Mouse (Mus musculus) megakaryocyte progenitor cell, adult 5-6 weeks (primary cell): ENCODE measurements at regions not wholly inside any gene's neighbourhood (a gene's known extent, or its start where the extent isn't known, plus 50 kb on each side); places are given as distances from the start of the nearest gene placed in this dataset.
A peak's percentile ranks its signal among the peaks of the same experiment; 100 is the strongest.

ENCODE experiments used
- ATAC-seq: replicated peaks from 2 replicates; pipeline ENCODE4 v1.8.0; 2016; ENCODE audit warnings: mild to moderate bottlenecking, moderate TSS enrichment, inconsistent platforms; ENCODE audit not compliant: poor library complexity

DNA sequence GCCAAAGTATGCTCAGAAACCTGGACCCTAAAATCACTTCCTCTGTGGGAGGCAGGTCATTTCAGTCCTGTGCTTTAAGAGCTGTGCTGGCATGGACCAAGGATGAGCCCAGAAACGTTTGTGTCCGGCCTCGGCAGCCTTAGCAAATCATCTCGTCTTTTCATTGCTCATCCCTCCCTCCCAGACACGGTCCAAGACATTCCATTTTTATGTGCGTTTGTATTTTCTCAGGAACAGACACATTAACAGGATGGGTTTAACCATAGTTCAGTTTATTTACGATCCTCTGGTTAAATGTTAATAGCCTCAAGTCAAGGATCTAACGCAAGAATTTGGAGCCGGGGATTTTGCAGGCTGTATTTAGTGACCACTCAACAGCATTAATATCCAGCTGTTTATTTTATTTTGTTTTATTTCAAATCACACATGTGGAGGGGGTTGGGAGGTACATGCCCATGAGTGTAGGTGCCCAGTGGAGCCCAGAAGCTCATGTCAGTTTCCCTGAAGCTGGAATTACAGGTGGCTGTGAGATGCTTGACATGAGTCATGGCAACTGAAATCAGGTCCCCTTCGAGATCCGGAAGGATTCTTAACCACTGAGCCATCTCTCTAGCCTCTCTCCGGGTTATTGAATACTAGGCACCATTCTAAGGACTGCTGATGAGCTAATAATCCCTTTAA, 212.1 kb upstream of the Gm5148 start:
- no peak for ATAC-seq

DNA sequence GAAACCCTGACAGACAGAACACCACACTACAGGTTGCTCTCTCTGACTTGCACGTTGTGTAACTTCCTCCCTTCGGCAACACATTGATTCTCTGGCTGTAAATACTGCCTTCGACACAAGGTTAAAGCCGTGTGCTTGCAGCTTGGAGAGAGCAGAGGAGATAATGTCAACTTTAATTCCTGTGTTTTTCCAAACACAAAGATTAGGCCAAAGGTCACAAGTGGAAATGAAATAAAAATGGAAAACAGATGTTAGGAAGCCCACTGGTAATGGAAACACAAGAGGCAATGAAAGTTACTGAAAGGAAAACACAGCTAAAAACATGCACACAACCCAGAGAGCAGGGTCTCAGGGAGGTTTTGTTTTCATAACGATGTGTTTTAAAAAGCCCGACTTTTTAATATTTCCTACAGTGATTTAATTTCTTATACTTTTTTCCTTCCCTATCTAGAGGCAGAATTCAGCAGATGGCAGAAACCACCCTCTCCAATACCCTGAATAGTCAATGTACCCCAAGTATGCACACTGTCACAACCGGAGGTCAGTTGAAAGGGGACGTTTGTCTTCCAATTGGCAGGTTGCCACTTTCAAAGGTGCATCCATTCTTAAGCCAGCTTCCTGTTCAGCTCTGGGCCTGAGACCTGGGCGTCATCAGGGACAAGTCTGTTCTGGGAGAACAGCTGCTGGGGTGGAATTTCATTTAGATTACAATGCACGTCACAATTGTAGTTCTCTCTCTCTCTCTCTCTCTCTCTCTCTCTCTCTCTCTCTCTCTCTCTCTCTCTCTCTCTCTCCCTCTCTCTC, 210.8 kb upstream of the Gm5148 start:
- peak; percentile 58; the same call in 1 of the 2 replicates for ATAC-seq

DNA sequence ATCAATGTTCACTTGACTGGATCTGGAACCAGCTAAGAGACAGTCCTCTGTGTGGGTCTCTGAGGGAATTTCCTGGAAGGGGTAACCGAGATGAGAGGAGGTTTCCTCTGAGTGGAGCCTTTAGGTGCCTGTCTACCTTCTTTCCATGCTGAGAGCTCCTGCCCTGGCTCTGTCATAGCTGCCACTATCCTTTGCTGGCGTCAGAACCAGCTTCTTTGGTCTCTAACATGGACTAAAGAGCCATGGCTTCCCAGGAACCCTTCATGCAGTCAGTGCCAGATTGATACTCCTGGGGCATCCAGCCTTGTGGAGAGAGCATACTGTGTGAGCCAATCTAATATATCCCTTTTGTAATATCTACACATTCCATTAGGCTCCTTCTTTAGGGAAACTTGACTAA, 209.9 kb upstream of the Gm5148 start:
- no peak for ATAC-seq

DNA sequence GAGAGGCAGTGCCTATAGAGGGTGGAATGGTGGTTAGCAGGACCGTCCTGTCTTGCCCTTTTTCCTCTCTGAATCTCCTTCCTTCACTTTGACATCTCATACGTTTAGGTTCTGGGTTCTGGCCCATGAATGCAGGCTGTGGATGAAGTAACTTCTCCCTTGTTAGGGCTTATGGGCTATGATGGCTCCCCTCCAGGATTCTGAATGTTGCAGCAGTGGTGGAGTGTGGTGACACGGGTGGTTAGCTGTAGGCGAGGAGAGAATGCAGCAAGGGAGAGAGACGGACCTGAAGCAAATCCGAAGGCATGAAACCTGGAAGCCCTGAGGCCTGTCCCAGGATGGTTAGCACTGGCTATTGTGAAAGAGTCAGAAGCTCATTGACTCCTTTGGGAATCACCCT, 204.4 kb upstream of the Gm5148 start:
- ATAC-seq, result no peak

DNA sequence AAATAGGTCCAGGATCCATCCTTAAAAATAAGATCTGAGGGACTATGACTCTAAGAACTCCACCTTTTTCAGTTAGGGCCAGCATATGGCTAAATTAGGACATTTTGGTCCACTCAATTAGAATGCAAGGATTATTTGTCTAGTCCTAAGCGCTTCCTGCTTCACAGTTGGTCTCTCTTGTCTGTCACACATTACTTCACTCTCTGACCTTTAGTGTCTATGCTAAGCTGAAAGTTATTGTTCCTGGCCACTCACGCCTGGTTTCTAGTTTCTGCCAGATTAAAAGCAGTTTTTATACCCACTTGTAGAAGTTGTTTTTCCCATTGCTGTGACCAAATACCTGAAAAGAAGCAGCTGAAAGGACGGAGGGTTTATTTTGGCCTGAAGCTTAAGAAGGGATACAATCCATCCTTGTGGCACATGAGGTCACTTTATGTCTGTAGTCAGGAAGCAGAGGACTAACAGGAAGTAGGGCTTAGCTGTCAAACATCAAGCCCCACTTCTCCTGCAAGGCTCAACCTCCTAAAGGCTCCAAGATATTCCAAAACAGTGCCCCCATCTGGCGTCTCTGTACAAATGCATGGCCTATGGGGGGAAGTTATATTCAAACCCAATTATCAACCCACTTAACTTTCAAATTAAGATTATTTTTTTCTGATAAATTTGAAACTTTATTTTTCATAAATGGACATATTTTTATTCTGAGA, 195.3 kb upstream of the Gm5148 start:
- ATAC-seq, result 0 out of 2 replicates have a peak, but pooled peaks have one; percentile 26

DNA sequence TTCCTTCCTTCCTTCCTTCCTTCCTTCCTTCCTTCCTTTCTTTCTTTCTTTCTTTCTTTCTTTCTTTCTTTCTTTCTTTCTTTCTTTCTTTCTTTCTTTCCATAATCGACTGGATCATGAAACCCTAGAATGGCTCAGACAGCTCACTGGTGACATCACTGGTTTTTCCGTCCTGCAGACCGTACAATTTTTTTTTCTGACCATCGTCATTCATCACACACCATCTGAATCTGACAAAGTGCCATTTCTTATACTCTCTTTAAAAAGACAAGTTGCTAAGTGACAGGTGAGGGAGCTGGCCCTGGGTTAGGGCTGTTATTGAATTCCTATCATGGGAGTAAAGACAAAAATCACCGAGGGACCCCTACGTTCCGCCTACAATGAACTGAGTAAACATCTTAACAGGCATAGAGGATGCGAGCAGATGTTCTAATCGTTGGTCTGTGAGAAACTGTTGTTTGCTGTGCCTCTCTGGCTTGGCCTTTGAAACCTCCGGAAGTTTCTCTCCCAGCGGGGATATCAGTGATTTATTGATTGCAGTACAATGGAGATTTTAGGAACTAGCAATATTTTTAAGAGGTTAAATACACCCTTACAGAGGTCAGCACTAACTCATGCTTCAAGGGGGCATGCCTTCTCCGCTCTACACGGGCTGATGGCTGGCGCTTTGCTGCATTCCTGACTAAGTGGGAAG, 192.6 kb upstream of the Gm5148 start:
- ATAC-seq, result no peak

DNA sequence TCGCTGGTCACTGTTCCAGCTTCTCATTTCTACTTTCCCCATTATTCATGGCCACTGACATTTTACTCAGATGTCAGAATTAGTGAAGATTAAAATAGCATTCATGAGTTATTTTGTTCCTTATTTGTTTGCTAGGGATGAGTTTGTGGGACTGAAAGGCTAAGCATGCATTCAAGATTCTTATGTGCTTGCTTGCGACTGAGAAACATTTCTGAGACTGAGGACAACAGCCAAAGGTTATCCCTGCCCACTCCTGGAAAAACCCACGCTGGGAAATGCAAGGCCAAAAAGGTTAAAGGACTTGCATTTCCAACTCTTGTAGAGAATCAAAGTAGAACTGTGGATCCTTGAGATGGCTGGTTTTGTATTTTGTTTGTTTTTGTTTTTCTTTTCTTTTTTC, 192.0 kb upstream of the Gm5148 start:
- ATAC-seq, result no peak

DNA sequence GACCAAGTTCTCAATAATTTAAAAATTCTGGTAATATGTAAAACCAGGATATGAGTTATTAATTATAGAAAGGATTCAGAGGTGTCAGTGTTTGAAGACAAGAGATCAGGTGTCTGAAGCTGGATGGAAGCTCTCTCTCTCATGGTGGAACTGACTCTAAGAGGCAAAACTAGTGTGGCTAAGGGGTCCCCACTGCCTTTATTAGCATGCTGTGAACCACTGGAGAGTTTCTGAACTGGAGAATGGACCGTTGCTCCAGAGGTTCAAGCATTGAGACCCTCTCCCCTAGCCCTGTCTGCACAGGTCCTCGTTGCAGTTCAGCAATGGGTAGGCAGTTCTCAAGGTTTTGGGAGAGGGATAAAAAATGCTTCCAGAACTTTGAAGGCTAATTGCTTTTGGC, 191.4 kb upstream of the Gm5148 start:
- ATAC-seq, result no peak

DNA sequence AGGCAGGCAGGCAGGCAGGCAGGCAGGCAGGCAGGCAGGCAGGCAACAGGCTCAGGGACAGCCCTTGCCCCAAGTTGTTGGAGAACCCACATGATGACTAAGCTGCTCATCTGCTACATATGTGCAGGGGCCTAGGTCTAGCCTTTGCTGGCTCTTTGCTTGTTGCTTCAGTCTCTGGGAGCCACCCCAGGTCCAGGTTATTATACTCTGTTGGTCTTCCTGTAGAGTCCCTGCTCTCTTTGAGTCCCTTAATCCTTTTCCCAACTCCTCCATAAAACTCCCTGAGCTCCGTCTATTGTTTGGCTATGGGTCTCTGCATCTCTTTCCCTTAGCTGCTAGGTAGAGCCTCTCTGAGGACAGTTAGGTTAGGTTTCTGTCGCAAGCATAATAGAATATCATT, 189.8 kb upstream of the Gm5148 start:
- no peak for ATAC-seq

DNA sequence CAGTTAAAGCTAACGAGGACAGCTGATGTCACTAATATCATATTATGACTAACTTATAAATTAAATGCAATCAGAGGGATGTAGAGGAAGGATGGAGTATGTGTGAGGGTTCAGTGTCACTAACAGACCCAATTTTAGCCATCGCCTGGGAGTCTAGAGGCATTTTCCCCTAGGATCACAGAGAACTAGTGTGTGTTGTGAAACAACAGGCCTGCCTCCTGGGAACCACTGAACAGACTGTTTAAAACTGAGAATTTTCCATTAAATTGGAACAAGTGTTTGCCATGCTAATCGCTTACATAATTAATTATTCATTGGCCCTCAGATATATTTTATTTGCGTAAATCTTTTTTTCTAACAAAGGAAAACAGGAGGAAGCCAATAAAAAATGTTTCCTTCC, 185.5 kb upstream of the Gm5148 start:
- no peak for ATAC-seq

DNA sequence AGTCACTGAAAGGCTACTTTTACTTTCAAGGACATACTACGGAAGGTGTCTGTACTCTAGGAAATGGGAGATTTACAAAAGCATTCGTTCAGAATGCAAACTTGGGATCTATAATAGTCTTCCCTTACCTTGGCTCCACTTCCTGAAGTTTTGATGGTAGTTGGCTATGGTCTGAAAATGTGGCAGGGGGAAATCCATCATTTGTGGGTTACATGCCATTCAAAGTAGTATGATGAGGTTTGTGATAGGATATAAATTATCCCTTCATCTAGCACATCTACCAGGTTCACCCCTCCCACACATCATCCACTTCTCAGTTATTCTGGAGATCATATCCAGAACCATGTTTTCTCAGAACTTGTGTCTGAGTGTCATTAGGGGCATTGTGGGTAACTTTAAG, 184.7 kb upstream of the Gm5148 start:
- no peak for ATAC-seq

DNA sequence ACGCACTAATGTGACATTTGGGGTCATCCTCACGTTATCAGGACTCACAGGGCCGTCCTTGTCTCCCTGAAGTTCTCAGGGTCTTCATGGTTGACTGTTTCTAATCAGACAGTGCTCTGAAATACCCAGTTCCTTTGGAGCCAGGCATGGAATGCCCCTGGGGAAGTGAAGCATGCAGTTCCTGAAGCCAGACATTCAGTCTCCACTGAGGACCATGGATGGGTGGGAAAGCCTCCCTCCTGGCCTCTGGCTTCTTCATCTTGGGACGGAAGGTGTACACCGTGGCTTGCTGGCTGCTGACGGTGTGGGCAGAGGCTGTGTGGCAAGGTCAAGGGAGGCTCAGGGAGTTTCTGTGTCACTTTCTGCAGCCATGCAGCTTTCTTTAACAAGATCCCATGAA, 184.2 kb upstream of the Gm5148 start:
- no peak for ATAC-seq

DNA sequence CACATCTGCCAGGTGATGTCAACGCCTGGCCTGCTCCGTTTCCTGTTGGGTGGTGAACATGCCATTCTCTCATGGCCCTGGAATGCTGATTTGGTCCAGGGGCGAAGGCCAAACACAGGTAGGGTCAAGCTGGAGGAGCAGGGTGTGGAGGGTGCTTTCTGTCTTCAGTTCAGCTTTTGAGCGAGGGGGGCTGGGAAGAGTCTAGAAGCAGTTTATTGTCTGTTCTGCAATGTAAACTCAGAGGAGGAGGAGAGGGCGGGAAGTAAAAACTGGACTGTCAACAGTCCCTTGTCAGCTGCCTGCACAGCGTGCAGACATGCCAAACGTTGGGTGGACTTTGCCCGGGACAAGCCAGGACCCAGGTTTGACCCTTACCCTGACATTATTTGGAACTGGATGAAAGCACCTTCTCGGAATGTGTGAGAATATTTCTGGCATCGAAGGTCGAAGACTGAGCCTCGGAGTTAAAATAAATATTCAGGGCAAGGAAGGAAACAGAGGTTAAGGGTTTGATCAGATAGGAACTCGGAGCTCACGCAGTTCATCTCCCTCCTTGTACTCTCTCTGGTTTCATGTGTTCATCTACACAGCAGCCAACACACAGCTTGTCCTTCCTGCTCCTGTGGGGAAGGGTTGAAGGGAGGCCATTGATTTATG, 183.3 kb upstream of the Gm5148 start:
- no peak for ATAC-seq

DNA sequence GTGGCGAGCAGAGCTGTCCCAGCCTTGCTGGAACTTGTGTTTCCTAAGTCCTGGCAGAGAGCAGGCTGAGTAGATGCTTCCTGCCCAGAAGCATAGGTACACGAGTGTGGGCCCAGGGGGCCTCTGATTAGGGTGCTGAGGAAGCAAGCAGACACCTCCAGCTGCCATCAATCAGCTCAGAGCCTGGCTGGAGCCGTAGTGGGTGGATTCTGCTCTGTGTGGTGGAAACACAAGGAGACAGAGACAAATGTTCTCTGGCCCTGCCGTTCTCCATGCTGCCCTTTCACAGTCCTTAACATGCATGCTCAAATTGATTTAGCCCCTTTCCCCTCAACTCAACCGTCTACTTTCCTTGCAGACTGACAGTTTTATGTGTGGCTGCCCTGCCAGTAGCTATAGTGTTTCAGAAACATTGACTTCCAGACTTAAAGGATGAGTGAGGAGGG, 182.5 kb upstream of the Gm5148 start:
- ATAC-seq, result no peak

DNA sequence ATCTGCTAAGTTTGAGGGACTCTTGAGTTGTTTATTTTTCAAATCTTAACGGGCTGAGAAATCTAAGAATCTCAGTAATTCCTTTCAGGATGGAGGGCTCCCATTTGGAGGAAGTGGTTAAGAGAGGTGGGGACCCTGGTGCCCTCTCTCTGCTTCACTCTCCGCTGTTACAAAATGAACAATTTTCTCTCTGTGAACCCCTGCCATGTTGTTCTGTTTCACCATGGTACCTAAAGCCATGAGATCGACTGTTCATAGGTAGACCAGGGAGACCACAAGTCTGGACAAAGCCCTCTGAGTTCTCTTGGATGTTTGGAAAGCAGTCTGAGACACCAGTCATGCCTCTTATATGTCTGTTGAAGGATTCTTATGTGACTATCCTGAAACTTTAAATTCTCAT, 179.9 kb upstream of the Gm5148 start:
- ATAC-seq, result no peak

DNA sequence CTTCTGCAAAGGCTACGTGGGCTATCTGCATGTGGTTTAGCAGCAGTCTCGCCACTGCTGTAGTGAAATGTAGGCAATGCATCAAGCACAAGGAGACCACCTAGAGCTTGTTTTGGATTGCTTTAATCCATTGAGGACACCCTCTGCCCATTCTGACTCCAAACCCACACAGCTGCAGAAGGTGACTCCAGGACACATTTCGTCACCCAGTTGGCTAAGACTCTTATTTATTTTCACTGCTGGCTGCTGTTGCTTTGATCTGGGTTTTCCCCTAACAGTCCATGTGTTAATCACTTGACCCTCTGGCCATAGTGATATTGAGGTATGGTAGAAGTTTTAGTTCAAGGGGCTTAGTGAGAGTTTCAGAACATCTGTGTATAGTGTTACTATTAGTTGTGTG, 179.2 kb upstream of the Gm5148 start:
- no peak for ATAC-seq

DNA sequence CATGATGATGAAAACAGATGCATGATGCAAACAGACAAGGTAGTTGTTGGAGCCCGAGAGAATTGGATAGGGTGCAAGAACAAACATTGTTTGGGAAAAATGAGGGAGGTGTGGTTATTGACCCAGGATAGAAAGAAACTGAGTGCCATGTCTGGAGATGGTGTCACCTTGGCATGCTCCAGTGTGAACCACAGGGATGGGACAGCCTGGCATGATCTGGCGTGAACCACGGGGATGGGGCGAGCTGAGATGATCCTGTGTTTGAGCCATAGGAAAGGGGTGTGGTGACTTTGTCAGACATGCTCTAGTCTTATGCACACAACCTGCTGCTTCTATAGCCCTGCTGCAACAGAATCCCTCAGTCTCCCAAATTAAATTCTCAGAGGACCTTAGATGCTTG, 178.7 kb upstream of the Gm5148 start:
- no peak for ATAC-seq

DNA sequence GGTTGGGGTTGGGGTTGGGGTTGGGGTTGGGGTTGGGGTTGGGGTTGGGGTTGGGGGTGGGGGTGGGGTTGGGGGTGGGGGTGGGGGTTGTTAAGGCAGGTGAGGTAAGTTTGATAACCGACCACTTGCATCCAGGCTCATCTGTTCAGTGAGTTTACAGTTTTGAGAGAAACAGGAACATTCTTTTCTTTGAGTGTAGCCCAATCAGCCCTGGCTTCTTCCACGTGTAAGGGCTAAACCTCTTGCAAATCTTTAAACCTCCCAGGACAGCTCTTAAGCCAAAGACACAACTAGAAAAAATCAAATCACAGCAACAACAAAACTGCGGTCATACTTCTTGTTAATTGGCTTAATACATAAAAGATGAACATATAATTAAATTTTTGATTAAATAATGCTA, 173.1 kb upstream of the Gm5148 start:
- no peak for ATAC-seq

DNA sequence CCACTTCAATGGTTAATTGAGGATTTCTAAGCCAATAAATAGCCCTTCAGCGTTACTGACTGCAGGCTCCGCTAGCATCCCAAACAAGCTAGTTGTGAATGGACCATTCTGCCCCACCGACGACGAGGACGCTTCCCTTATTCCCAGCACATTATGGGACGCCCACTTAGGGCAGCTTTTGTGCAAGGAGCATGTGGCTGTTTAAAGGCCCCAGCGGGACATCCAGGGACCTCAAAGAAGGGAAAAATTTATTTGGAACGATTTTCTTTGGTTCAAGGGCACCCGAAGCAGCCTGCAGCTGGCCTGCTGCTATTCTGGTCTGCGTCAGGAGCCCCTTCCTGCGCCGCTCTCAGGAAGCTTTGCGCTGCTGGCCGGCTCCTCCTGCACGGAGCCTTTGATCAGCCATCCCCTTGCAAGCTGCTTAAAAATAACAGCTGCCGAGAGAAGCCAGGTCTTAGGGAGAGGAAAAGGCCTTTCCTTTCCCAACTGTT, 172.6 kb upstream of the Gm5148 start:
- ATAC-seq, result no peak

DNA sequence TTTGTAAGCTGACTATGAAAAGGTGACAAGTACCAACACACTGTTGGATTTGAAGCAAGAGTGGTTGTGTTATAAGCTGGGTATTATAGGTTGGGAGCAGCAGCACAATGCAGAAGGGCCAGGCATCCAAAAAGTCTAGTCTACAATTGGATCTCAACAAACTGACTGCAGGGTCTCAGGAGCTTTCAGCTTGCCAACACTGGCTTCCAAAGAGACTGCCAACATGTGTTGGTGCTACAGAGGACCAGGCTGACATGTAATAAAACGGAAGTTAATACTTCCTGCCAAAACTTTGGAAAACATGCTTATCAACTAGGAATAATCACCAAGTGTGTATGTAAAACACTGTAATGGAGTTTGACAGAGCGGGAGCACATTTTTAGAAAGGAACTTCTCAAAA, 170.3 kb upstream of the Gm5148 start:
- no peak for ATAC-seq

DNA sequence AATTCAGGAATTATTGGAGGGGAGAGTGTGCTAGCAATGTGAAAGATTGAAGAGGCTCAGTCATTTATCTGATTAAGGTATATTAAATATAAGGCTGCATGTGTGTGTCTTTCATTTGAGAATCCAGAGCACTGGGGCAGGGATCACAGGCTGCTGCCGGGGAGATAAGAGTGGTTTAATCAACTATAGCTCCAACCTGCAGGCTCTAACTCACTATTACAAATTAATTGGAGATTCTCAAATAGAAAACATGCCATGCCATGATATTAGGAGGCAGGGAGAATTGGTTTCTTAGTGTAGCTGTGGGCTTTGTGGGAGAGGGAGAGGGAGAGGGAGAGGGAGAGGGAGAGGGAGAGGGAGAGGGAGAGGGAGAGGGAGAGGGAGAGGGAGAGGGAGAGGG, 165.9 kb upstream of the Gm5148 start:
- ATAC-seq, result no peak
